In the genomic region with DNA sequence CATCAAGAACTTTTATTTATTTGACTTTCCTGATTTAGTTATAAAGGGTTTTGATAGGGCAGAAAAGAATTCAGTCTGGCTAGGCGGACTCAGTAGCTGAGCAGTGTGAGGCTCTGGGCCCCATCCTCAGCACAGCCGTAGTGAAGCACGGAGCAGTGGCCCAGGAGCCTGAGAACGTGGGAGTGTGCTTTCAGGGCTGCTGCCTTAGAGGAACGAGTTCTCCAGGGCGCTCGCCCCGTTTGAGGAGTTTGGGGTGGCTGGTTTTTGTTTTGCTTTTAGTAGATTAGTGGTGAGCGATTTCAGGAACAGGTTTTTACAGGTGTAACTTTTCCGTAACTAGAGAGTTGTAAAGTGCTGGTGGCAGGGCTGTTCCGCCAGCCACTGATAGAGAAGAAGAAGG, we compare ENCODE assay signal across 17 mouse cellular contexts. TPM values are rescaled to one million over a fixed set of nuclear protein-coding genes. Genes with fewer than 3 reads are reported as not detected.
DNase-seq lines count a peak whose midpoint lies in the region; ATAC-seq lines count a peak whose summit lies in the region.
"Had no signal": no experiment of that assay in that cellular context is flagged by ENCODE, and none has a peak within 500 bp of the region (broad histone marks: within the 10 kb centered on the region; RNA-seq: fewer than 3 reads in every experiment).

No protein-coding gene starts in this region.

- H3K9me3 ChIP-seq in heart, embryonic 13.5 days: 0 out of 2 replicates have a peak, but pooled peaks cover under 1% of the 10 kb centered on the region
- no peaks in the 10 kb centered on the region for H3K9me3 ChIP-seq in stomach, embryonic 14.5 days (ENCODE audit: control insufficient read depth, low read depth, low read length)
- H3K9me3 ChIP-seq: hindbrain, embryonic 13.5 days; midbrain, embryonic 13.5 days; stomach, embryonic 15.5 days had no signal

- intact Hi-C loops in heart, postnatal 10 days (cut with DNase I): no loop called here

- H3K27me3 ChIP-seq in heart, embryonic 13.5 days (replicated peaks): no peaks in the 10 kb centered on the region
- H3K27me3 ChIP-seq in stomach, embryonic 14.5 days (ENCODE audit: control insufficient read depth, insufficient read depth, low read length): no peaks in the 10 kb centered on the region
- H3K27me3 ChIP-seq: hindbrain, embryonic 13.5 days; midbrain, embryonic 13.5 days; stomach, embryonic 15.5 days had no signal

- WGBS in heart, embryonic 13.5 days: 66% methylated on average over 11 of the region's 11 CpGs
- 64% methylated on average over 11 of the region's 11 CpGs for WGBS in stomach, embryonic 14.5 days

- no peak overlapping the region for H3K4me2 ChIP-seq in heart, embryonic 13.5 days
- no peak overlapping the region for H3K4me2 ChIP-seq in stomach, embryonic 14.5 days (replicated peaks; ENCODE audit: low read depth, low read length)
- H3K4me2 ChIP-seq: hindbrain, embryonic 13.5 days; midbrain, embryonic 13.5 days had no signal

- no peak overlapping the region for H3K4me3 ChIP-seq in heart, embryonic 13.5 days
- no peak overlapping the region for H3K4me3 ChIP-seq in stomach, embryonic 14.5 days (ENCODE audit: low read depth, low read length)
- H3K4me3 ChIP-seq: hindbrain, embryonic 13.5 days; midbrain, embryonic 13.5 days; stomach, embryonic 15.5 days had no signal

- H3K27ac ChIP-seq in heart, embryonic 13.5 days (replicated peaks): peak overlapping the region; percentile 34; the same call in 1 of the 2 replicates
- no peak overlapping the region for H3K27ac ChIP-seq in stomach, embryonic 14.5 days (ENCODE audit: low read length)
- H3K27ac ChIP-seq: hindbrain, embryonic 13.5 days; midbrain, embryonic 13.5 days had no signal

- peaks cover 93% of the 10 kb centered on the region for H3K4me1 ChIP-seq in heart, embryonic 13.5 days
- peaks cover 66% of the 10 kb centered on the region for H3K4me1 ChIP-seq in stomach, embryonic 14.5 days (ENCODE audit: control insufficient read depth, insufficient read depth, low read length)

- no peaks in the 10 kb centered on the region for H3K36me3 ChIP-seq in heart, embryonic 13.5 days
- H3K36me3 ChIP-seq in stomach, embryonic 14.5 days (ENCODE audit: control insufficient read depth, insufficient read depth, low read length): no peaks in the 10 kb centered on the region
- H3K36me3 ChIP-seq: hindbrain, embryonic 13.5 days; midbrain, embryonic 13.5 days; stomach, embryonic 15.5 days had no signal

- H3K9ac ChIP-seq in heart, embryonic 13.5 days: peak overlapping the region; percentile 61
- 0 out of 2 replicates have a peak overlapping the region, but pooled peaks have one; percentile 6 for H3K9ac ChIP-seq in stomach, embryonic 14.5 days (replicated peaks; ENCODE audit: low read depth, low read length)
- H3K9ac ChIP-seq: hindbrain, embryonic 13.5 days; stomach, embryonic 15.5 days had no signal

- no peak for DNase-seq in heart, postnatal 10 days
- DNase-seq in kidney, postnatal 4 days: peak; percentile 57 to 70
- DNase-seq in kidney, adult 18-20 months: no peak
- no peak for DNase-seq in ovary, adult 18-20 months (ENCODE audit: low spot score)
- no peak for DNase-seq in c-Kit-positive CD71-positive TER-119-positive erythroid progenitor cells, embryonic 14.5 days (ENCODE audit: low spot score)
- DNase-seq: cerebellum, adult 2 months; embryo, embryonic 11 days; left cerebral cortex, postnatal 4 days; thymus, postnatal 4 days had no signal

- no peak for ATAC-seq in heart, embryonic 13.5 days (ENCODE audit: extremely low read depth, insufficient number of reproducible peaks, low FRiP score, low TSS enrichment)
- ATAC-seq in inflammation-experienced regulatory T-cells, adult 6 months: peak; percentile 24
- no peak for ATAC-seq in stomach, embryonic 14.5 days (ENCODE audit: insufficient number of reproducible peaks, insufficient read depth, low FRiP score, low read depth)
- ATAC-seq: activated CD4-positive, CD25-positive, alpha-beta regulatory T cell, adult 4 months; forebrain, embryonic 16.5 days; midbrain, embryonic 13.5 days had no signal

RNA-seq across cellular contexts. Expression of a gene that starts 13.1 kb away (rescaled TPM):
- 36.8 and 41.4 TPM in 2 replicates for polyA plus RNA-seq in heart, embryonic 13.5 days (2015; fragmentation: Nextera tagmentation; extraction: Ambion mirVana)
- 100 to 1,000 TPM in 1 of 2 experiments, 10 to 100 TPM in 1; 87.2 to 125 TPM for total RNA-seq in heart, postnatal 10 days (2021)
- 10 to 100 TPM; 11.4 to 41.0 (median 34.9) TPM for polyA plus RNA-seq in inflammation-experienced regulatory T-cells, adult 6 months (2017; shearing (Covaris generic))
- polyA plus RNA-seq in stomach, embryonic 14.5 days (2014; fragmentation: Nextera tagmentation; extraction: Ambion mirVana): 50.9 and 52.6 TPM in 2 replicates

Comparison
In these comparisons a context has a peak if more than half of its experiments do, and no peak if none do; other contexts are left out.
1. DNase-seq: peak in kidney, postnatal 4 days (2 of 2); none in heart, postnatal 10 days (0 of 2), kidney, adult 18-20 months (single experiment), ovary, adult 18-20 months (single experiment) and c-Kit-positive CD71-positive TER-119-positive erythroid progenitor cells, embryonic 14.5 days (single experiment).